Mouse (Mus musculus) retina, postnatal 1 day (tissue): Measurements from ENCODE around the gene Krt81.
A peak's percentile ranks its signal among the peaks of the same experiment; 100 is the strongest.

Experiments
- DNase-seq: peaks from one replicate; pipeline ENCODE4 v3.0.0-alpha.2; 2012

Gene Krt81

GRCm38 (mm10) chr15:101453093-101453736, 10.3 kb downstream of the Krt81 start:
- peak; percentile 83 for DNase-seq

- no peak for DNase-seq
Observed at GRCm38 (mm10) chr15:101447444-101447843, 16.1 kb downstream of the Krt81 start, which contains the start of gene Krt88. Gene Krt88, plus strand, starts transcription at chr15:101447744.

GRCm38 (mm10) chr15:101446572-101446971, 17.0 kb downstream of the Krt81 start:
- DNase-seq = no peak

- DNase-seq = no peak
Observed at GRCm38 (mm10) chr15:101440837-101441236, 22.7 kb downstream of the Krt81 start.

GRCm38 (mm10) chr15:101438555-101438954, 25.0 kb downstream of the Krt81 start, which contains the start of gene Krt87:
Gene Krt87, minus strand, starts transcription at chr15:101438804.
- DNase-seq = peak; percentile 42

GRCm38 (mm10) chr15:101436611-101437010, 26.9 kb downstream of the Krt81 start:
- DNase-seq = no peak

GRCm38 (mm10) chr15:101424914-101425313, 38.6 kb downstream of the Krt81 start:
- peak; percentile 11 for DNase-seq

GRCm38 (mm10) chr15:101420903-101421302, 42.6 kb downstream of the Krt81 start:
- peak; percentile 41 for DNase-seq

- DNase-seq = no peak
Observed at GRCm38 (mm10) chr15:101418950-101419349, 44.6 kb downstream of the Krt81 start.

GRCm38 (mm10) chr15:101414807-101415565, 48.6 kb downstream of the Krt81 start:
- no peak for DNase-seq

- no peak for DNase-seq
Observed at GRCm38 (mm10) chr15:101413916-101414635, 49.5 kb downstream of the Krt81 start.

- peak; percentile 12 for DNase-seq
Observed at GRCm38 (mm10) chr15:101412188-101412587, 51.4 kb downstream of the Krt81 start.

GRCm38 (mm10) chr15:101410775-101411174, 52.8 kb downstream of the Krt81 start, which contains the start of gene Krt7:
Gene Krt7, plus strand, starts transcription at chr15:101411043.
- DNase-seq = no peak
